Mouse (Mus musculus): ENCODE data around the gene Mlph. TPM values are rescaled to one million over a fixed set of nuclear protein-coding genes. Genes with fewer than 3 reads are reported as not detected.

Gene Mlph
- total RNA-seq, 1 experiment from 2014 or later: 1.3 TPM

Other genes with a start within 250 kb of the Mlph start
- gene Col6a3, start 71.1 kb upstream of the Mlph start, total RNA-seq (2017): not detected in 2 replicates
- gene Prlh, start 38.0 kb downstream of the Mlph start, total RNA-seq (2017): not detected in 2 replicates
- 3.2 and 5.1 TPM in 2 replicates for gene Rab17, start 54.6 kb downstream of the Mlph start, total RNA-seq (2017)
- gene Lrrfip1, start 83.7 kb downstream of the Mlph start, total RNA-seq (2017): 117 and 166 TPM in 2 replicates
- 7.7 and 10.4 TPM in 2 replicates for gene Rbm44, start 230.0 kb downstream of the Mlph start, total RNA-seq (2017)

All from common myeloid progenitor, adult 5-6 weeks (primary cell).